Mouse (Mus musculus) monocyte, adult 5-6 weeks (primary cell): ENCODE data around the gene Nr1d2. TPM values are rescaled to one million over a fixed set of nuclear protein-coding genes. Genes with fewer than 3 reads are reported as not detected.
"Not testable (repeated sequence)": the region's sequence is repeated elsewhere in the genome, so short reads cannot be mapped to it uniquely, and the experiment has no call there.

Source experiments
- ATAC-seq: fragments of 153-309, 156-312 bp; replicated peaks from 2 replicates; pipeline ENCODE4 v1.8.0; 2017; ENCODE audit warnings: mild to moderate bottlenecking; ENCODE audit not compliant: low TSS enrichment, insufficient number of reproducible peaks, severe bottlenecking, poor library complexity, low FRiP score
- total RNA-seq: library from RNA; stranded (forward); fragments of 200-1000, 200-491, 200-594 nt; gene quantifications from 3 replicates; pipeline ENCODE4 v1.2.3, GENCODE M21; 2017

The Nr1d2 gene
- 58.5 to 87.8 TPM (median 76.6 TPM) in 3 replicates for total RNA-seq

- peak; percentile 83 for ATAC-seq
These were observed at the start of gene Nr1d2 for GRCm38 (mm10) chr14:18238750-18239731. Gene Nr1d2 (minus strand): TSS chr14:18239127.

- ATAC-seq = no peak
These were observed 48.5 kb upstream of the Nr1d2 start for GRCm38 (mm10) chr14:18287391-18287790.

DNA sequence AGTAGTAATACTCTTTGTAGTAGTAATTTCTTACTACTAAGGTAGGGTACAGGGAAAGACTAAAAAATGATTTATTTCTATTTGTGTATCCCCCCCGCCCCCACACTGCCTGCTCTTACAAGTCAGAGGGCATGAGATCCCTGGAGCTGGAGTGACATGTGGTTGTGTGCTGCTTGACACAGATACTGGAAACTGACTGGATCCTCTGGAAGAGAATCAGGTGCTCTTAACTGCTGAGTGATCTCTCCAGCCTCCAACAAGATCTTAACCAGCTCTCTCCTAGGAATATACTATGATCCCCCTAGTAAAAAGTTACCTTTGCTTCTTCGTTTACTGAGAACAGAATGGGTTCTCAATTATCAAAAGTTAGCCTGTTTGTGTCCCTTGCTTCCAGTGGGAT, 47.5 kb upstream of the Nr1d2 start:
- ATAC-seq = no peak

GRCm38 (mm10) chr14:18285476-18285875, 46.5 kb upstream of the Nr1d2 start:
- no peak for ATAC-seq

- peak; percentile 47; the same call in 1 of the 2 replicates for ATAC-seq
These were observed 45.7 kb upstream of the Nr1d2 start for GRCm38 (mm10) chr14:18284581-18284980.

GRCm38 (mm10) chr14:18280375-18280774, 41.4 kb upstream of the Nr1d2 start:
- no peak for ATAC-seq

- no peak for ATAC-seq
These were observed 35.6 kb upstream of the Nr1d2 start for GRCm38 (mm10) chr14:18274526-18274925.

DNA sequence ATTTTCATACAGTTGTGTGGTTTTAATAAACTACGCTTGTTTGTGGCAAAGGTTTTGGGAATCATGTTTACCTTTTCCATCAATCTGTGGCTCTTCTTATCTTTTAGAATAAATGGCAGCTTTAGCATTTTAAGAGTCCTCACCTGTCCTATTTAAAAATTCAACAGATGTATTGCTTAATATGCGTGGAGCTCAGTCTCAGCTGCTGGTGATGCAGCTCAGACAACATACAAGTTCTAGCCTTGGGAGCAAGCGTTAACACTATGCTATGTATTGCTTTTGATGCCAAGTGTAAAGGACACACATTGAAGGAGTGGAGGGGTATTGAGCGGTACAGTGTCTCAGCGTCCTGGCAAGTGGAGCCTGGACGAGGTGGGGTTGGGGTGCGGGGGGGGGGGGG, 32.7 kb upstream of the Nr1d2 start:
- no peak for ATAC-seq

- ATAC-seq = peak; percentile 99
These were observed 31.9 kb upstream of the Nr1d2 start, which contains the start of the genes Nkiras1 and Rpl15 for GRCm38 (mm10) chr14:18270529-18271441. Gene Nkiras1 (plus strand): TSS chr14:18271136. Gene Rpl15 (minus strand): TSS chr14:18271391.

DNA sequence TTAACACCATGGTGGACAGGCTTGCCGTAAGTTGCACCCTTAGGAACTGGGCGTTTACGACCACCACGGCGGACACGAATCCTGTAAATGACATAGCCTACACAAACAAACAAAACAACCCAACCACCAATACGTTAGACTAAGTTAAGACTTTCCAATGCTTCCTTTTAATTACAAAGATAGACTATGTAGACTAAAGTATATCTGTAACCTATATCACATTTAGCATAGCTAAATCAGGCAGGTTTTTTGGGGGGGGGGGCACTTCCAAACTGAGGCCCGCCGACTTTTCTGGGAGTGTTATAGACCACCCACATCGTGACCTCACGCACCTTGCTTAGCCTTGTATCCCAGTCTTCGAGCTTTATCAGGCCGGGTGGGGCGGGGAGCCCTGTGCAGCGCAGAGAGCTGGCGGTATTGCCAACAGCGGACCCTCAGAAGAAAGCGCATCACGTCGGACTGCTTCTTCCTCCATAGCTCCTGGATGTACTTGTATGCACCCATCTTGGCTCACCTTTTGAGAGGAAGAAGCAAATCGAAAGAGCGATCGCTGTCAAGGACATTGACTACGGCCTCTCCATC, 31.1 kb upstream of the Nr1d2 start:
- ATAC-seq = not testable (repeated sequence)

DNA sequence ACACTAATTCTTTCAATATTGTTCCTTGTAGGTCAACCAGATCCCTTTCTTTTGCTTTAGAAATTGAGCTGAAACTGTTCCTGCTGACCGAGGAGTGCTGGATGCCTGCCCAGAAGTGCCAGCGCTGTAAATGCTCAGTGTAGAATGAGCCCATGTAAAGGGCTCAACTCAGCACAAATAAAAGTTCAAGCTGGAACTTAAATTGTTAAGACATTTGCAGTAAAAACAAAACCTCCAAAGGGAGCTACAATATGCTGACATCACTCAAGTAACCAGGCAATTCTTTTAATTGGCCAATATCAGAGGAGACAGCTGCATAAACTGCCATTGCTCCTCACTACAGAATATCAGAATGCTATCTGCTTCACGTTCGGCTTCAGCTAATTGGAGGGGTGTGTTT, 24.5 kb upstream of the Nr1d2 start:
- ATAC-seq = no peak

GRCm38 (mm10) chr14:18261203-18261602, 22.3 kb upstream of the Nr1d2 start:
- no peak for ATAC-seq

DNA sequence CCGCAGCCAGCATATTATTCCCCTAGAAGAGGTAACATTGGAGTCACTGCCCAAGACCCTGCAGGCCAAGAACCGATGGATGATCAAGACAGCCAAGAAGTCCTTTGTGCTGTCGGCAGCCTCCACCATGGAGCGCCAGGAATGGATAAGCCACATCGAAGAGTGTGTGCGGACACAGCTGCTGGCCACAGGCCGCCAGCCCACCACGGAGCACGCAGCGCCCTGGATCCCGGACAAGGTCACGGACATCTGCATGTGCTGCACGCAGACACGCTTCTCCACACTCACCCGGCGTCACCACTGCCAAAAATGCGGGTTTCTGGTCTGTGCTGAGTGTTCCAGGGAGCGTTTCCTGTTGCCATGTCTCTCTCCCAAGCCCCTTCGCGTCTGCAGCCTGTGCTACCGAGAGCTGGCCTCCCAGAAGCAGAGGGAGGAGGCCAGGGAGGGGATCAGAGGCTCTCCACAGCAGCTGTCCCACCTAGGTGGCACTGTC, 3.8 kb upstream of the Nr1d2 start:
- ATAC-seq = no peak

DNA sequence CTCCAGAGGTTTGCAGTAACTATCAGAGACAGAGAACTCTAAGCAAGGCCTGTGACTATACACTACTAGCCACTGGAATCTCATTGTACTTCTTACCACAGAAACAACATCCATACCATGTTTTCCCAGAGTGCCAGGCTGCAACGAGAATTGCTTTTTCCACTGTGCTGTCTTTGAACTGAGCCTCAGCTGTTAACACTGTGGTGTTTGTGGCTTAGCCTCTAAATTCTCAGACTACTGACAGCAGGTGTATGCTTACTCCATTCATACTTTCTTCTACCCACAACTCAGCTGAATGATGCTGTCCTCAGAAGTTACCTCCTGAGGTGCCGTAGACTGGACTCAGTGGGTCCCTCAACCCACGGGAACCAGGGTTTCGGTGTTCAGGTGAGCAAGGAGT, 2.9 kb upstream of the Nr1d2 start:
- ATAC-seq = no peak

GRCm38 (mm10) chr14:18240132-18240531, 1.2 kb upstream of the Nr1d2 start:
- no peak for ATAC-seq

GRCm38 (mm10) chr14:18238131-18238749, 687 bp downstream of the Nr1d2 start:
- peak; percentile 76 for ATAC-seq

DNA sequence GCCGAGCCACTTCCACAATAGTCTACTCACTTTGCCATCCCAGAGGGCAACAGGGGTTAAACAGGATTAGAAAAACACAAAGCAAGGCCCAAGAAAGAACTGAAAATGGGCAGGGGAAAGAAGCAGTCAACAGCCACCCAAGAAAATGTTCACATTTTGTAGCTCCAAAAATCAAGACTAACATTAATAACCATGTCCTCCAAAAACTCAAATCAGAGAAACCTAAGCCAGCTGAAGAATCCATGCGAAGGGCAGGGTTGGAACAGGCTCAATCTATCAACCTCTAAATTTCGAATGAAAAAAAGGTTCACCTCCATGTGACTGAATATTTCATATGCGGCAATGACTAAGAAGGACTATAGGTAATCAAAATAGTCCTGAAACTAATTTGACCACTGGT, 1.5 kb downstream of the Nr1d2 start:
- ATAC-seq = no peak

GRCm38 (mm10) chr14:18236496-18237235, 2.3 kb downstream of the Nr1d2 start:
- not testable (repeated sequence) for ATAC-seq
